Mouse (Mus musculus): ENCODE results near the gene Ptprm.
"Not testable (repeated sequence)": the region's sequence is repeated elsewhere in the genome, so short reads cannot be mapped to it uniquely, and the experiment has no call there.

Gene Ptprm

GRCm38 (mm10) chr17:66880969-66881701, 473.1 kb downstream of the Ptprm start:
- no peak for DNase-seq (ENCODE audit: low read depth, low spot score)

- DNase-seq (ENCODE audit: low read depth, low spot score) = no peak
These were observed 475.1 kb downstream of the Ptprm start for GRCm38 (mm10) chr17:66879151-66879550.

GRCm38 (mm10) chr17:66877582-66877981, 476.7 kb downstream of the Ptprm start:
- no peak for DNase-seq (ENCODE audit: low read depth, low spot score)

GRCm38 (mm10) chr17:66874810-66875209, 479.4 kb downstream of the Ptprm start:
- DNase-seq (ENCODE audit: low read depth, low spot score) = peak; percentile 39

DNA sequence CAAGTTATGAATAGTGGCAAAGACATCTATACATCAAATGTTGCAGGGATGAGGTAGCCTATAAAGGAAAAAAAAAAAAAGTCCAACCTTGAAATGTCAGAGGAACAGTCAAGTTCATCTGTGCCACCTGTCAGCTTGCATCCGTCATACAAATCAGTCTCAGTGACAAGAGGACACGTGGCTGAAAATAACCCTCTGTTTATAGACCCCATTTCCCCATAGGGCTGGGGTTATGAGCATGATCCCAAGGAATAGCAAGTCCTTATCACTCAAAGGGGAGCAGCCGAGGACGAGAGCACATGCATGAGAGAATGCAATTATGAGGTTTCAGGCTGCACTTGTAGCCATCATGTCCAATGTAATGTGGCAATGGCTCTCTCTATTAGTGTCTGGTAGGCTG, 482.9 kb downstream of the Ptprm start:
- no peak for DNase-seq (ENCODE audit: low read depth, low spot score)

DNA sequence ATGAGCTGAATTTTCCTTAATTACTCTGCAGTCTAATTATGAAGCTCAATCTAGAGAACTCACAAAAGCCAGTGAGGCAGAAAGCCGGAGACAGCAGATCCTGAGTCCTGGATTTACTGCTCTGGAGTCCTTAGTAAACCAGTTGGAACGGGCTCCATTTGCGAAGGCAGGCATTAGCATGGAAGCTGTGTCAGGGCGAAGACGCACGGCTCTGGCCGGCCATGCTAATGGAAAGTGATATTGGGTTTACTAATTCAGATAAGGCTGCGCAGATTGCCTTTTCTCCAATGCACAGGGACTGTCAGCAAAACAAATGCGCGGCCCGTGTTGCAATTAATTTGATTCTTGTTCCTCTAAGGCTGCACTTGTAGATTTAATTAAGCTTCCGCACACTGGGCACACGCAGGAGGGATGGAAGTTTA, 484.7 kb downstream of the Ptprm start:
- peak; percentile 43 for DNase-seq (ENCODE audit: low read depth, low spot score)

DNA sequence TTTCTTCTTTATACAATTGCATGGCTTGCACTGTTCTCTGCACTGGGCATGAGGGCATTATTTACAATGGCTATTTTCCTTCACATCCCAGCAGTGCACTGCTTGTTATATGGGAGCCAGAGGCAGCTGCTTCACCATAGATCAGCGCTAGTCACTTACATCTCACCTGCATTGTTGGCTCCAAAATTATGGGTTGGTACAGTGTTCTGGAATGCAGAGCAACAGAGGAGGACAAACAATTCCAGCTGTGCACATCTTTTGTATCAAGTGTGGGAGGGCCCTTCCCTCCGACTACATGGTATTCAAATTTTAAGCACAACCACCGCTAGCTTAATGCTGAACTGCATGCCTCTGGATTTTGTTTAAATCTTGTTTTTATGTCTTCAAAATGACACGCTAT, 489.8 kb downstream of the Ptprm start:
- no peak for DNase-seq (ENCODE audit: low read depth, low spot score)

- no peak for DNase-seq (ENCODE audit: low read depth, low spot score)
These were observed 492.7 kb downstream of the Ptprm start for GRCm38 (mm10) chr17:66861557-66861956.

GRCm38 (mm10) chr17:66858757-66859156, 495.5 kb downstream of the Ptprm start:
- no peak for DNase-seq (ENCODE audit: low read depth, low spot score)

DNA sequence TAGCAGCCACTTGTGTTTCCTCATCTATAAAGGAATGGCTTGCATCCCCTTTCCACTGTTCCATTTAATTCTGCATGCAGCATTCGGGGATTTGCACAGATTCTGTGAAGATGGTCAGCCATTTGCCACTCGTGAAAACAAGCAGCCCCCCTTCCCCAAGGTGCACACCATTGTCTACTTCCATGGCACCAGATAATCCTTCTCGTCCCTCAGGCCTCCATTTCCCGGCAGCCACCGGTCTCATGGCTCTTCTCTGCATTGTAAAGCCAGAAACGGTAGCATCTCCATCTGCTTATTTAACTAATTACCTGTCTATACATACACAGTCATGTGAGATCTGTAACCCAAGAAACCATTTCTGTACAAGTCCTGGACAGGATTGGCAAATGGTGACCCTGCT, 501.8 kb downstream of the Ptprm start:
- no peak for DNase-seq (ENCODE audit: low read depth, low spot score)

DNA sequence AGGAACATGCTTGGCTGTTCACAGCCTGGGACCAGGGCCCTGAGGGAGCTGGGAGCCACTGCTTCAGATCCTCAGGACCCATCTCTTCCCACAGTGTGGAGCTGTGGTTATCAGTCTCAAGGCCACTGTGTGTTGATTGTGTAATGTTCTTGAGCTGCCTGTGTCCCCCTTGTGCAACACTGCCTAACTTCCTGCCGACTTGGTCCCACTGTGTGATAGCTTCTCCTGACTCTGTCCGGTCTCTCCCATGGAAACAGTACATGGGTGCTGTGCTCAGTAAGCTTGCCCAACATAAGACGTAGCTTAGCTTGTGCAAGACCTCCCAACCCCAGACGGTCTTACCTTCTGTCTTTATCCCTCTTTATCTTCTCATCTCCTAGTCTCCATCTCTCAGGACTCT, 507.2 kb downstream of the Ptprm start:
- DNase-seq (ENCODE audit: low read depth, low spot score) = not testable (repeated sequence)

- DNase-seq (ENCODE audit: low read depth, low spot score) = no peak
These were observed 531.9 kb downstream of the Ptprm start for GRCm38 (mm10) chr17:66822347-66822746.

DNA sequence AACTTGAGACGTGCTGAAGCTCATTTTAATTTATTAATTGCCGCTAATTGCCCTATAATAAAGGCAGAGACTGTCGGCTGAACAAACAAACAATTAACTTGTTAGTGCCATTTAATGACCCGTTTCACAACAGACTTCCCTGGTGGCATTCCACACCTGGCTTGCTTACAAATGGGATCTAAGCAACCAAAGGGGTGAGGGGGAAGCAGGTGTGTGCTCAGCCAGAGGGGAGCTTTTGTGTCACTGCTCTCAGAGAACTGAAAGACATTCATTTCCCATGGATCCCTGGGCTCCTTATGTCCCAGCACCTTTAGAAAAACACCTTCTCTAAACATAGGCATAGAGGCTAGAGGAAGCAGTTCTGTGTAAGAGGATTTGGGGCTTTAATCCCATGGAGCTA, 536.9 kb downstream of the Ptprm start:
- no peak for DNase-seq (ENCODE audit: low read depth, low spot score)

GRCm38 (mm10) chr17:66815921-66816320, 538.3 kb downstream of the Ptprm start:
- DNase-seq (ENCODE audit: low read depth, low spot score) = no peak

DNA sequence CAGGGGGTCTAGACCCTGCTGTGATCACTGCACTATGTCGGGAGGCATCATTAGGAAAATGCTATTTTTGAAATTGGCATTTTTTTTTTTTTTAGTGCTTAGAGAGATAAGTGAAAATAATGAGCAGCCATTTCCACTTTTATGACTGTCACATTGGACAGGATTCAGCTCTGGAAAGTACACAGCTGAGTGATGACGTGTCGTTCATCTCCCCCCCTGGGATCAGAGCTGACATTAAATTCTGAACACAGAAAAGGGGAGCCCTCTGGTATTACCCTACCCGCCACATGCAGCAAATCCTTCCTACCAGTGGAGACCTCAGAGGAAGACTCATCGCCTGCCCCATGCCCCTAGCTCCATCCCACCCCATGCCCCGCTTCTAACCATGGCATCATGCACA, 540.5 kb downstream of the Ptprm start:
- no peak for DNase-seq (ENCODE audit: low read depth, low spot score)

- DNase-seq (ENCODE audit: low read depth, low spot score) = no peak
These were observed 540.9 kb downstream of the Ptprm start for GRCm38 (mm10) chr17:66813346-66813745.

DNA sequence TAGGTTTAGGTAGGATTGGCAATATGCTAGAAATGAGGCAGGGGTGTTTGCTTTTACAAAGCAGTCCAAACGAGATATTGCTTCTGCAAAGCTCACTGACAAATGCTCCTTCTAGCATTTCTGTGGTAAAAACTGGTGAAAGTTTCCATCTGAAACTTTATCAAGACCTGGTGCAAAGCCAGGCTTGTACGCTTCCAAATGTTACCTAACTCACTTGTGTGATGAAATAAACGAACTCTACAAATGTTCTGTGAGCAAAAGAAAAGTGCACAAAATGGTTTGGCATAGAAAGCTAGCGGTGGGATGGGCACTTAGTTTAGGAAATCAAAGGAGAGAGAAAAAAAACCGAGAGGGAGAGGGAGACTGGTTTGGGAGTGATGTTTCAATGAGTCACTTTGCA, 544.5 kb downstream of the Ptprm start:
- no peak for DNase-seq (ENCODE audit: low read depth, low spot score)

DNA sequence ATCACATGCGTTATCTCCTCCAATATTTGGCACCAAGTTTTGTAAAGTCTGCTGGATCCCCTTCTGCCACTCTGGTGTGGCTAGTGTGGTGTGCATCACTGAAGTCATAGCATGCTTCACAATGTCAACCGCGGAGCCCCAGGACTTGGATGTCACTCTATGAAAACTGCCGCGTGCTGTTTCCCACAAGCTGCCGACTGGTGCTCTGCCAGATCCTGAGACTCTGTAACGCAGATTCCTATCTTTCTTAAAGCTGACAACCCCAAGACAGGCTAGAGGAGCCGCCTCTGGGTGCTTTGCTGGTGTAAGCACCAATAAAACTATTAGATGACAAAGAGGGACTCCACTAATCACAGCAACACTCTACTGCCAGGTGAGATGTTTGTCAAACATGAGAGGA, 546.1 kb downstream of the Ptprm start:
- no peak for DNase-seq (ENCODE audit: low read depth, low spot score)

- DNase-seq (ENCODE audit: low read depth, low spot score) = no peak
These were observed 552.2 kb downstream of the Ptprm start for GRCm38 (mm10) chr17:66801831-66802687.

GRCm38 (mm10) chr17:66800231-66800630, 554.0 kb downstream of the Ptprm start:
- DNase-seq (ENCODE audit: low read depth, low spot score) = no peak

- DNase-seq (ENCODE audit: low read depth, low spot score) = no peak
These were observed 568.1 kb downstream of the Ptprm start for GRCm38 (mm10) chr17:66786166-66786565.

- no peak for DNase-seq (ENCODE audit: low read depth, low spot score)
These were observed 568.7 kb downstream of the Ptprm start for GRCm38 (mm10) chr17:66785586-66785985.

- peak; percentile 17 for DNase-seq (ENCODE audit: low read depth, low spot score)
These were observed 570.7 kb downstream of the Ptprm start for GRCm38 (mm10) chr17:66783601-66784000.
